Comparison of ENCODE assay signal across 9 mouse cellular contexts in the genomic region with DNA sequence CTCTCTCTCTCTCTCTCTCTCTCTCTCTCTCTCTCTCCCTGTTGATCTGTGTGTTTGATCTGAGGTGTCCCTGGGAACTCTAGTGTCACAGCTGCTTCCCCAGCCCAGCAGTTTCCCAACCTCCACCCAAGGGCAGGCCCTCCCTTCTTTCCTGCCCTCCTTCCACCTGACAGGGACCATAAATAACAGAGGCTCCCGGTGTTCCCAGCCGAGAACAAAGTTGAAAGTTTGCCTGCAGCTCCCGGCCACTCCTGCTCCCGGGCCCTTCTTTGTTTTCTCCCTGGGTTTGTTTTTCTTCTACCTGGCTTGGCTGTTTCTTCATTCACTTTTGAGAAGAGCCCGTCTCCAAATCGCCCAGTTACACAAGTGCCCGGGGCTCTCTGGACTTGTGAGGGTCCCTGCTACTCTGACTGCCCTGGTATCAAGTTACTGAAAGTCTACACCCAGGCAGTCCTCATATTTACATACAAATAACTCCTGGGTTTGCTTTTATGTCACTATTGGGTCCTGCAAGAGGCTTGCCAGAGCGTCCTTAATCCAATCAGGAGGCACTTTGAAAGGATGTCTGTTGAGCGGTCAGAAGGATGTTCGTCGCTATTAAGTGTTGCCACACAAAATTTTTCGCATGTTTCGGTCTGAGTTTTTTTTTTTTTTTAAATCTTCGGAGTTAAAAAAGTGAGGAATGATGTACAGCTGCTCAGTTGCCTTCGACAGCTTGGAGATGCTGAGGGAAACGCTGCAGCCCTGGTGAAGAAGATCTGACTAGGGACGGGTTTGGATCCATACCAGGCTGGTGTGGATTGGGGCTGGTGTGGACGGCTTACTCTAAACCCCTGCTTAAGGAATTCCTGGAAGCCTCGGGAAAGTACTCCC.
DNase-seq lines count a peak whose midpoint lies in the region; ATAC-seq and TF ChIP-seq lines count a peak whose summit lies in the region.
"Had no signal": no experiment of that assay in that cellular context is flagged by ENCODE, and none has a peak within 500 bp of the region (broad histone marks: within the 10 kb centered on the region; RNA-seq: fewer than 3 reads in every experiment).

No protein-coding gene starts in this region.

- intact Hi-C loops in heart, adult 2 months (cut with DNase I): loop anchor here (2.0 kb wide), 1 partner anchor 19 kb away; no protein-coding TSS in a partner anchor

- 1% methylated on average over 19 of the region's 19 CpGs for WGBS in lung, adult 2 months
- WGBS in heart, adult 2 months: 3% methylated on average over 19 of the region's 19 CpGs
- WGBS in lung, embryonic 15.5 days: under 1% methylated on average over 19 of the region's 19 CpGs

- peak overlapping the region; percentile 84 for H3K27ac ChIP-seq in heart, adult 2 months
- peak overlapping the region; percentile 95 for H3K27ac ChIP-seq in lung, embryonic 15.5 days
- peak overlapping the region; percentile 63 for H3K27ac ChIP-seq in testis, adult 2 months (ENCODE audit: control insufficient read depth, insufficient read depth, low read depth, low read length)
- H3K27ac ChIP-seq: macrophage had no signal

- no peaks in the 10 kb centered on the region for H3K27me3 ChIP-seq in heart, adult 2 months (ENCODE audit: control insufficient read depth, insufficient read depth, low read length)
- H3K27me3 ChIP-seq in lung, embryonic 15.5 days: no peaks in the 10 kb centered on the region
- H3K27me3 ChIP-seq in testis, adult 2 months (ENCODE audit: control insufficient read depth, insufficient read depth, low read length): no peaks in the 10 kb centered on the region

- H3K4me1 ChIP-seq in lung, adult 2 months (ENCODE audit: control insufficient read depth, insufficient read depth, low read length): peaks cover 14% of the 10 kb centered on the region
- peaks cover 3% of the 10 kb centered on the region for H3K4me1 ChIP-seq in heart, adult 2 months (ENCODE audit: control insufficient read depth, insufficient read depth, low read length)
- peaks cover 46% of the 10 kb centered on the region for H3K4me1 ChIP-seq in lung, embryonic 15.5 days
- peaks cover 12% of the 10 kb centered on the region for H3K4me1 ChIP-seq in testis, adult 2 months (ENCODE audit: control insufficient read depth, insufficient read depth, low read length)

- TF ChIP-seq CTCF in lung, adult 2 months (IDR thresholded peaks at IDR 0.05; ENCODE audit: insufficient read depth, low read length): no peak
- TF ChIP-seq CTCF in heart, adult 2 months (IDR thresholded peaks at IDR 0.05): no peak
- no peak for TF ChIP-seq CTCF in testis, adult 2 months (IDR thresholded peaks at IDR 0.05; ENCODE audit: control insufficient read depth, insufficient read depth, insufficient replicate concordance, low read depth, low read length)

- no peak for TF ChIP-seq POLR2A in lung, adult 2 months (IDR thresholded peaks at IDR 0.05; ENCODE audit: borderline replicate concordance, extremely low read depth, low read depth, low read length)
- peak; percentile 53; the same call in 1 of the 2 replicates for TF ChIP-seq POLR2A in heart, adult 2 months (IDR thresholded peaks at IDR 0.05; ENCODE audit: insufficient read depth, low read depth, low read length)
- no peak for TF ChIP-seq POLR2A in testis, adult 2 months (IDR thresholded peaks at IDR 0.05; ENCODE audit: control insufficient read depth, low read depth, low read length)

- TF ChIP-seq EP300 in heart, adult 2 months (IDR thresholded peaks at IDR 0.05; ENCODE audit: insufficient read depth, low read depth, low read length): peak; percentile 51; the same call in 1 of the 2 replicates

- H3K4me3 ChIP-seq in lung, adult 2 months (replicated peaks; ENCODE audit: extremely low read depth, low read depth, low read length): peak overlapping the region; percentile 14
- peak overlapping the region; percentile 54 for H3K4me3 ChIP-seq in heart, adult 2 months
- peak overlapping the region; percentile 34 for H3K4me3 ChIP-seq in lung, embryonic 15.5 days
- H3K4me3 ChIP-seq in testis, adult 2 months (ENCODE audit: control insufficient read depth, low read depth, low read length): peak overlapping the region; percentile 46

- DNase-seq in lung, adult 2 months: peak; percentile 25
- DNase-seq in lung, postnatal 25 days (ENCODE audit: low spot score): no peak
- DNase-seq in heart, adult 2 months: peak; percentile 47 to 68
- peak; percentile 80 for DNase-seq in kidney, adult 11 months
- DNase-seq in thymus, adult 18-20 months: no peak
- no peak for DNase-seq in layer of hippocampus, adult 18-20 months (ENCODE audit: low spot score in 2 of 2)

- no peaks in the 10 kb centered on the region for H3K9me3 ChIP-seq in lung, embryonic 15.5 days

- H3K79me2 ChIP-seq in heart, adult 2 months (replicated peaks; ENCODE audit: control insufficient read depth, insufficient read depth, low read length): no peaks in the 10 kb centered on the region

- peak overlapping the region; percentile 69 for H3K4me2 ChIP-seq in lung, embryonic 15.5 days

- ATAC-seq in lung, embryonic 15.5 days (ENCODE audit: borderline replicate concordance, extremely low read depth, low FRiP score, low TSS enrichment): peak; percentile 62; the same call in 1 of the 2 replicates

- no peaks in the 10 kb centered on the region for H3K36me3 ChIP-seq in heart, adult 2 months (ENCODE audit: control insufficient read depth, insufficient read depth, low read length)
- H3K36me3 ChIP-seq in lung, embryonic 15.5 days: no peaks in the 10 kb centered on the region
- no peaks in the 10 kb centered on the region for H3K36me3 ChIP-seq in testis, adult 2 months (ENCODE audit: control insufficient read depth, insufficient read depth, low read length)

- H3K9ac ChIP-seq in heart, adult 2 months (ENCODE audit: low read depth, low read length): peak overlapping the region; percentile 54
- peak overlapping the region; percentile 22 for H3K9ac ChIP-seq in lung, embryonic 15.5 days

Comparison
In these comparisons a context has a peak if more than half of its experiments do, and no peak if none do; other contexts are left out.
1. DNase-seq: peak in lung, adult 2 months (single experiment), heart, adult 2 months (2 of 2) and kidney, adult 11 months (single experiment); none in lung, postnatal 25 days (single experiment), thymus, adult 18-20 months (0 of 2) and layer of hippocampus, adult 18-20 months (0 of 2).
2. Peak in every context shown above with its lines, with median percentiles within 50 percentile points of each other: H3K4me3 ChIP-seq and H3K27ac ChIP-seq.